Mouse (Mus musculus) erythroblast, embryonic 14.5 days (primary cell): ENCODE data around the gene Chrnb2.

ENCODE experiments used
- GATA1 ChIP-seq: IDR thresholded peaks from 2 replicates; pipeline ENCODE4 v1.6.1; 2012; ENCODE audit warnings: low read length, inconsistent platforms, mixed read lengths
- TAL1 ChIP-seq: IDR thresholded peaks from 3 replicates; pipeline ENCODE4 v1.6.1; 2012; ENCODE audit warnings: low read length, inconsistent platforms, mixed read lengths

- no peak for TF ChIP-seq GATA1
- TF ChIP-seq TAL1 = no peak
Measured at GRCm38 (mm10) chr3:89812166-89812565, 47.7 kb upstream of the Chrnb2 start.
